Mouse (Mus musculus) heart, postnatal 25 days (tissue): Measurements from ENCODE around the gene Herc1. TPM values are rescaled to one million over a fixed set of nuclear protein-coding genes. Genes with fewer than 3 reads are reported as not detected.

Experiments
- DNase-seq: peaks from one replicate; pipeline ENCODE4 v3.0.0; 2022; ENCODE audit warnings: low spot score
- intact Hi-C: fragments of 180-260 bp; cut with DNase I; formaldehyde crosslinking; loops from one replicate; pipeline ENCODE4 v1.15.1; 2025
- total RNA-seq, 2 experiments: library from RNA; stranded (reverse); gene quantifications; 2 replicates each; pipeline ENCODE4 v1.2.3; 2021

Gene Herc1
- total RNA-seq, 2 experiments from 2014 or later = 33.9 to 38.5 TPM

DNA sequence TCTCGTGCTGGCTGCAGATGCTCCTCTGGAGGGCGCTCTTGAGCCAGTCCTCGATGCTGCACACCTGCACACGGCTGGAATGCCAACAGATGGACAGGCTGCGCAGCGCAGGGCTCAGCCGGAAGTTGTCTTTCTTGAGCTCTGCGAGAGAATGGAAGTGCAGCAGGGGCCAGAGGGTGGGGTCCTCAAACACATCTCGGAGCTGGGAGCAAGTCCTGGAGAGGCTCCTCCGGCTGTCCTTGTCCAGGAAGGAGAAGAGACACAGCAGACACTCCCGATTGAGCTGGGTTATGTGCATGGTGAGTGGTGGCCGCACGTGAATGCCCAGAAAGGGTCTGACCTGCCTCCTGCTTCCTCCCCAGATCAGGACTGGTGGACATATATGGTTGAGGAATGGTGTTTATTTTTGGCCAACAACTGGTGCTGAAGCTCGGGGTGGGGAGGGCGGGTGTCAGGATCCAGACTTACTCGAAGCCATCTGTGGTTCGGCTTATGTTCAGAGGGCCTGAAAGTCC is 164.1 kb downstream of the Herc1 start, which contains the start of gene Fbxl22:
Gene Fbxl22, minus strand, starts transcription at position 338 of the 515 bp plus-strand sequence.
- intact Hi-C loops = loop anchor here (5.0 kb wide), 3 partner anchors 78 to 193 kb away; partner anchors contain the start of gene Usp3
- DNase-seq = no peak

- intact Hi-C loops = no loop called here
- DNase-seq = no peak
These were observed 164.9 kb downstream of the Herc1 start for GRCm38 (mm10) chr9:66515115-66515514.

- no peak for DNase-seq
- intact Hi-C loops = no loop called here
These were observed 165.5 kb downstream of the Herc1 start for GRCm38 (mm10) chr9:66515680-66516210.

DNA sequence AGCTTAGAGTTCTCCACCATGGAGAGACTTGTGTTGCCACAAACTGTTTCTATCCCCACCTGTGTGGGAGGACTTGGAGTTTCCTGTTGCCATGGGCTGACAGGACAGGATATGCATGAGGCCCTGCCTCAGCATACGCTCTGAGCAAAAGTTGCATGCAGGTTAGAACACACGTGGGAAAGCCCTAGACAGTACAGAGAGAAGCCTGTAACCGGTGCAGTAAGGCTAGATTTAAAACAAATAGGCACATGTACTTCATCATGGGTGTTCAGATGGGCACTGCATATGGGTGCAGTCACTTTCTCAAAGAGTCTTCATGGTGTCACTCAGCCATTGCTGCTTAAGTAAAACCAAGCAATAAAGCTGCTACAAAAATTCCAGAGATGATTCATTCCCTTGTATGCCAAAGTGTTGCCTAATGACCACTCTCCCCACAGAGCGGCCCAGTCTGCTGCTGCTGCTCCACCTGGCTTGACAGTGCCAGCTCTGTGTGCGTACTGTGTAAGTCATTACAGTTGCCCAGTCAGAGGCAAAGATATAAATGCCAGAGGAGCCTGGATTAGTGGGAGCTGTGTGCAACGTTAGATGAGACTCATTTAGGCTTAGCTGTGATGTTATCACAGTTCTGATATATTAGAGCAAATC is 166.2 kb downstream of the Herc1 start:
- intact Hi-C loops = no loop called here

DNA sequence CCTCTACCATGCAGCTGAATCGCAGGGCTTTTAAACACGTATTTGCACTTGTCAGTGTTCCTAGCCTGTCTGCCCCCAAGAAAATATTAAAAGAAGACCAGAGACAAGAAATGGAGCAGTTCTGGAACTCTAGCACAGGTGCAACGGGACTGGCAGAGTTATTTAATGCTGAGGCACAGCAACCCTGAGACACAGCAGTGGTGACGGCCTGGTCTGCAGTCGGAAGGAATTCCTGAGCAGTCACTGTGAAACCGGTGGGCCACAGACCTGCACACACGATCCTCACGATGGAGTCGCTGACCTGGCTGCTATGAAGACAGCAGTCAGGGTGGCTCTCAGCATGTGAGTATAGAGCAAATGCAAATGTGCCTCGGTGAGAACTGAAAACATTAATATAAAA is 167.5 kb downstream of the Herc1 start:
- no peak for DNase-seq
- intact Hi-C loops = no loop called here

More for the DNA sequence above, 166.2 kb downstream of the Herc1 start:
- DNase-seq = no peak

GRCm38 (mm10) chr9:66518251-66518650 is 168.0 kb downstream of the Herc1 start:
- intact Hi-C loops = no loop called here

GRCm38 (mm10) chr9:66518901-66519300 is 168.7 kb downstream of the Herc1 start:
- intact Hi-C loops = no loop called here
- DNase-seq = no peak

More at GRCm38 (mm10) chr9:66518251-66518650, 168.0 kb downstream of the Herc1 start:
- no peak for DNase-seq

DNA sequence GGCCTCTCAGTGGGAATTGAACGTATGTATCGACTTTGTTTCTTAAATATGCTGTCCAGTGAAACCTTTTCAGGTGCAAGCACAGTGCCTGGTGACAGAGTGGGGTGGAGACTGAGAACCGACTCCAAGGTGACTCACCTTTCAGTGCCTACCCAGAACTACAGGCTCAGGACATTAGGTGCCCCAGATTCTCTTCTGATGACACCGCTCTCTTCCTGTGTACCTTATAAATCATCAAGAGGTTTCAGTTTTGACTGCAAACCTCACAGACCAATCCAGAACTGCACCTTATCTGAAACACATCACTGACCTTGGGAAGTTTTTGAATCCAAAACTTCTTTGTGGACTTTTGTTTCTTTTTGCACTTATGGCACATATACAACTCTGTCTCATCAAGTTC is 170.0 kb downstream of the Herc1 start:
- intact Hi-C loops = no loop called here
- no peak for DNase-seq

GRCm38 (mm10) chr9:66521595-66521994 is 171.3 kb downstream of the Herc1 start:
- intact Hi-C loops = no loop called here
- DNase-seq = no peak

- DNase-seq = no peak
- intact Hi-C loops = no loop called here
These were observed 192.5 kb downstream of the Herc1 start for GRCm38 (mm10) chr9:66542785-66543184.

Other genes with a start within 250 kb of the Herc1 start
- 10 to 100 TPM; 27.6 to 30.4 TPM for gene Snx1, start 223.9 kb upstream of the Herc1 start, total RNA-seq
- 10 to 100 TPM; 62.4 to 64.9 TPM for gene Ciao2a, start 223.8 kb upstream of the Herc1 start, total RNA-seq
- 1 to 10 TPM; 5.3 TPM for gene Dapk2, start 192.2 kb upstream of the Herc1 start, total RNA-seq
- 10 to 100 TPM; 45.9 to 49.2 TPM for gene Fbxl22, start 164.1 kb downstream of the Herc1 start, total RNA-seq
- gene Usp3, start 242.7 kb downstream of the Herc1 start, total RNA-seq = 10 to 100 TPM; 19.0 to 24.4 TPM